In genomic region chr4:148306406-148307083, GRCm38 (mm10) we compare ENCODE assay signal across 8 mouse cellular contexts. TPM values are rescaled to one million over a fixed set of nuclear protein-coding genes. Genes with fewer than 3 reads are reported as not detected.
DNase-seq lines count a peak whose midpoint lies in the region; ATAC-seq and TF ChIP-seq lines count a peak whose summit lies in the region.

No protein-coding gene starts in this region.

- H3K36me3 ChIP-seq in forebrain, embryonic 13.5 days (ENCODE audit: poor library complexity, severe bottlenecking) = no peaks in the 10 kb centered on the region
- H3K36me3 ChIP-seq in kidney, embryonic 14.5 days (ENCODE audit: control insufficient read depth, insufficient read depth, low read length) = no peaks in the 10 kb centered on the region
- H3K36me3 ChIP-seq in neural tube, embryonic 15.5 days = no peaks in the 10 kb centered on the region

- H3K4me2 ChIP-seq in forebrain, embryonic 13.5 days = 0 out of 2 replicates have a peak overlapping the region, but pooled peaks have one; percentile 4
- peak overlapping the region; percentile 1; the same call in 1 of the 2 replicates for H3K4me2 ChIP-seq in kidney, embryonic 14.5 days (replicated peaks; ENCODE audit: low read depth, low read length)
- H3K4me2 ChIP-seq in neural tube, embryonic 15.5 days = peak overlapping the region; percentile 15; the same call in 1 of the 2 replicates

- peak; percentile 58 for ATAC-seq in forebrain, embryonic 13.5 days
- peak; percentile 81 for ATAC-seq in kidney, embryonic 14.5 days (ENCODE audit: low FRiP score, low TSS enrichment)
- peak; percentile 54; the same call in 1 of the 2 replicates for ATAC-seq in neural tube, embryonic 15.5 days (ENCODE audit: low FRiP score)
- ATAC-seq in inflammation-experienced regulatory T-cells, adult 6 months = no peak

- H3K9ac ChIP-seq in forebrain, embryonic 13.5 days = peak overlapping the region; percentile 14; the same call in 1 of the 2 replicates
- no peak overlapping the region for H3K9ac ChIP-seq in kidney, embryonic 14.5 days (ENCODE audit: low read depth, low read length)
- no peak overlapping the region for H3K9ac ChIP-seq in neural tube, embryonic 15.5 days (replicated peaks)

- TF ChIP-seq CTCF in brain, embryonic 14.5 days (IDR thresholded peaks at IDR 0.05; ENCODE audit: borderline replicate concordance, extremely low read depth, insufficient read depth, insufficient read length) = no peak

- H3K9me3 ChIP-seq in forebrain, embryonic 13.5 days (replicated peaks) = peaks cover 3% of the 10 kb centered on the region; the same call in 1 of the 2 replicates
- H3K9me3 ChIP-seq in kidney, embryonic 14.5 days (ENCODE audit: control insufficient read depth, low read length) = no peaks in the 10 kb centered on the region
- no peaks in the 10 kb centered on the region for H3K9me3 ChIP-seq in neural tube, embryonic 15.5 days (replicated peaks)

- H3K4me1 ChIP-seq in forebrain, embryonic 13.5 days = peaks cover 25% of the 10 kb centered on the region
- H3K4me1 ChIP-seq in kidney, embryonic 14.5 days (ENCODE audit: control insufficient read depth, insufficient read depth, low read length) = peaks cover 17% of the 10 kb centered on the region
- H3K4me1 ChIP-seq in neural tube, embryonic 15.5 days = peaks cover 38% of the 10 kb centered on the region

- DNase-seq in frontal cortex, postnatal 10 days (ENCODE audit: low spot score in 2 of 2) = peak; percentile 43 to 54
- DNase-seq in frontal cortex, adult 2 months (ENCODE audit: extremely low spot score in 1 of 2, low spot score in 1 of 2) = no peak
- DNase-seq in brain, embryonic 14.5 days (ENCODE audit: low read depth) = peak; percentile 71
- peak; percentile 18 to 24 for DNase-seq in lung, adult 18-20 months

- H3K4me3 ChIP-seq in forebrain, embryonic 13.5 days = no peak overlapping the region
- H3K4me3 ChIP-seq in kidney, embryonic 14.5 days (ENCODE audit: low read length) = no peak overlapping the region
- H3K4me3 ChIP-seq in neural tube, embryonic 15.5 days (replicated peaks) = no peak overlapping the region

- H3K27ac ChIP-seq in forebrain, embryonic 13.5 days = no peak overlapping the region
- H3K27ac ChIP-seq in kidney, embryonic 14.5 days (ENCODE audit: low read depth, low read length) = peak overlapping the region; percentile 39; the same call in 1 of the 2 replicates
- peak overlapping the region; percentile 20 for H3K27ac ChIP-seq in neural tube, embryonic 15.5 days (replicated peaks)

- WGBS in forebrain, embryonic 13.5 days = 11% methylated on average over 16 of the region's 16 CpGs
- WGBS in kidney, embryonic 14.5 days = 3% methylated on average over 16 of the region's 16 CpGs
- WGBS in neural tube, embryonic 15.5 days = 7% methylated on average over 16 of the region's 16 CpGs

- TF ChIP-seq POLR2A in brain, embryonic 14.5 days (IDR thresholded peaks at IDR 0.05; ENCODE audit: borderline replicate concordance, extremely low read depth, insufficient read depth, insufficient read length, poor library complexity, severe bottlenecking) = no peak

- H3K27me3 ChIP-seq in forebrain, embryonic 13.5 days = 0 out of 2 replicates have a peak, but pooled peaks cover 4% of the 10 kb centered on the region
- no peaks in the 10 kb centered on the region for H3K27me3 ChIP-seq in kidney, embryonic 14.5 days (ENCODE audit: control insufficient read depth, insufficient read depth, low read length)
- 0 out of 2 replicates have a peak, but pooled peaks cover 3% of the 10 kb centered on the region for H3K27me3 ChIP-seq in neural tube, embryonic 15.5 days (replicated peaks)

RNA-seq across cellular contexts. Expression of gene Disp3, which starts 18.8 kb away (rescaled TPM):
- 24.0 and 27.9 TPM in 2 replicates for polyA plus RNA-seq in frontal cortex, adult 2 months (2012; rRNA removed)
- polyA plus RNA-seq in brain, embryonic 14.5 days (2012; rRNA removed) = 25.2 and 28.4 TPM in 2 replicates
- 6.3 and 6.5 TPM in 2 replicates for polyA plus RNA-seq in forebrain, embryonic 13.5 days (2015; fragmentation: Nextera tagmentation; extraction: Ambion mirVana)
- polyA plus RNA-seq in kidney, embryonic 14.5 days (2014; fragmentation: Nextera tagmentation; extraction: Ambion mirVana) = 0.14 and 0.34 TPM in 2 replicates
- polyA plus RNA-seq in neural tube, embryonic 15.5 days (2015; fragmentation: Nextera tagmentation; extraction: Ambion mirVana) = 13.0 and 15.6 TPM in 2 replicates
- not detected for polyA plus RNA-seq in inflammation-experienced regulatory T-cells, adult 6 months (2017; shearing (Covaris generic))

Comparison
In these comparisons a context has a peak if more than half of its experiments do, and no peak if none do; other contexts are left out.
1. DNase-seq: peak in frontal cortex, postnatal 10 days (2 of 2), brain, embryonic 14.5 days (single experiment) and lung, adult 18-20 months (2 of 2); none in frontal cortex, adult 2 months (0 of 2).
2. Peak in every context shown above with its lines, with median percentiles within 50 percentile points of each other: H3K4me2 ChIP-seq.